Mouse (Mus musculus) cerebral cortex, adult 2 months (tissue): ENCODE measurements around the gene Hexim1.

Experiments
- WGBS: fragments of 180-500 bp; shearing (Covaris S2); methylation state at CpG from one replicate; pipeline ENCODE4 v1.1.7; 2018; 5-methylcytosine and 5-hydroxymethylcytosine counted together

Hexim1 gene

GRCm38 (mm10) chr11:103116008-103116818 lies at the start of gene Hexim1:
TSS of gene Hexim1 (plus strand) at chr11:103116231.
- under 1% methylated on average over 53 of the region's 53 CpGs for WGBS

GRCm38 (mm10) chr11:103067051-103067361 lies 49.0 kb upstream of the Hexim1 start:
- WGBS: 88% methylated on average over 6 of the region's 6 CpGs

- 62% methylated on average over 8 of the region's 8 CpGs for WGBS
Observed at GRCm38 (mm10) chr11:103067457-103068001, 48.5 kb upstream of the Hexim1 start.

GRCm38 (mm10) chr11:103068272-103068671 lies 47.8 kb upstream of the Hexim1 start:
- WGBS: 95% methylated on average over 4 of the region's 4 CpGs

- 87% methylated on average over 11 of the region's 11 CpGs for WGBS
Observed at GRCm38 (mm10) chr11:103068884-103069283, 47.1 kb upstream of the Hexim1 start.

GRCm38 (mm10) chr11:103069731-103070130 lies 46.3 kb upstream of the Hexim1 start:
- WGBS: 98% methylated on average over 2 of the region's 2 CpGs

- WGBS: 93% methylated on average over 10 of the region's 10 CpGs
Observed at GRCm38 (mm10) chr11:103070322-103070880, 45.6 kb upstream of the Hexim1 start.

GRCm38 (mm10) chr11:103073671-103074070 lies 42.4 kb upstream of the Hexim1 start:
- 82% methylated on average over 7 of the region's 7 CpGs for WGBS

- WGBS: 75% methylated on average over 10 of the region's 10 CpGs
Observed at GRCm38 (mm10) chr11:103074121-103074650, 41.8 kb upstream of the Hexim1 start.

- 22% methylated on average over 10 of the region's 10 CpGs for WGBS
Observed at GRCm38 (mm10) chr11:103074796-103075323, 41.2 kb upstream of the Hexim1 start.

- 85% methylated on average over 7 of the region's 7 CpGs for WGBS
Observed at GRCm38 (mm10) chr11:103076010-103076409, 40.0 kb upstream of the Hexim1 start.

GRCm38 (mm10) chr11:103076581-103076980 lies 39.5 kb upstream of the Hexim1 start:
- 89% methylated on average over 8 of the region's 8 CpGs for WGBS

GRCm38 (mm10) chr11:103078131-103078530 lies 37.9 kb upstream of the Hexim1 start:
- 92% methylated on average over 11 of the region's 11 CpGs for WGBS

GRCm38 (mm10) chr11:103080323-103081091 lies 35.5 kb upstream of the Hexim1 start:
- WGBS: 13% methylated on average over 43 of the region's 43 CpGs

- WGBS: 75% methylated on average over 6 of the region's 6 CpGs
Observed at GRCm38 (mm10) chr11:103081631-103082030, 34.4 kb upstream of the Hexim1 start.

- 94% methylated on average over 7 of the region's 7 CpGs for WGBS
Observed at GRCm38 (mm10) chr11:103093306-103093705, 22.7 kb upstream of the Hexim1 start.

- WGBS: 79% methylated on average over 20 of the region's 20 CpGs
Observed at GRCm38 (mm10) chr11:103093862-103094833, 21.9 kb upstream of the Hexim1 start.

- 88% methylated on average over 9 of the region's 9 CpGs for WGBS
Observed at GRCm38 (mm10) chr11:103095107-103095670, 20.8 kb upstream of the Hexim1 start.

- 94% methylated on average over 6 of the region's 6 CpGs for WGBS
Observed at GRCm38 (mm10) chr11:103095801-103096200, 20.2 kb upstream of the Hexim1 start.
